Mouse (Mus musculus) adrenal gland, adult 10 weeks (tissue): Measurements from ENCODE around the gene Coro1c. TPM values are rescaled to one million over a fixed set of nuclear protein-coding genes. Genes with fewer than 3 reads are reported as not detected.

Experiments used
- polyA plus RNA-seq: library from polyadenylated mRNA; stranded (reverse); fragments of 350-450 nt; fragmentation: Illumina TruSeq; extraction: RNeasy Lipid Tissue Mini Kit (QIAGEN cat#74804); gene quantifications from one replicate; pipeline ENCODE4 v1.2.3, GENCODE M21; 2014; ENCODE audit warnings: low read depth, low replicate concordance

Coro1c gene
- polyA plus RNA-seq, result 15.9 TPM

GRCm38 (mm10) chr5:113908592-113909441 lies at the start of gene Coro1c:
Gene Coro1c, minus strand, starts transcription at chr5:113908758.

GRCm38 (mm10) chr5:113832490-113832901 lies 76.1 kb downstream of the Coro1c start, which contains the start of gene Selplg:
Gene Selplg, minus strand, starts transcription at chr5:113832644.

GRCm38 (mm10) chr5:113800280-113800679 lies 108.3 kb downstream of the Coro1c start, which contains the start of gene Tmem119:
Gene Tmem119, minus strand, starts transcription at chr5:113800516.

Other genes starting within 250 kb of the Coro1c start
- gene 1700069L16Rik, start 184.0 kb downstream of the Coro1c start, polyA plus RNA-seq, result not detected
- 7.2 TPM for gene Ficd, start 173.0 kb downstream of the Coro1c start, polyA plus RNA-seq
- gene Sart3, start 136.2 kb downstream of the Coro1c start, polyA plus RNA-seq, result 2.0 TPM
- 165 TPM for gene Iscu, start 136.0 kb downstream of the Coro1c start, polyA plus RNA-seq
- 0.41 TPM for gene Tmem119, start 108.2 kb downstream of the Coro1c start, polyA plus RNA-seq
- not detected for gene Selplg, start 76.1 kb downstream of the Coro1c start, polyA plus RNA-seq
- gene Ssh1, start 85.1 kb upstream of the Coro1c start, polyA plus RNA-seq, result 1.6 TPM
- gene Dao, start 94.9 kb upstream of the Coro1c start, polyA plus RNA-seq, result not detected
- gene Usp30, start 156.7 kb upstream of the Coro1c start, polyA plus RNA-seq, result 4.2 TPM
- gene Svop, start 182.8 kb upstream of the Coro1c start, polyA plus RNA-seq, result not detected
- gene Alkbh2, start 219.5 kb upstream of the Coro1c start, polyA plus RNA-seq, result not detected
- 0.41 TPM for gene Ung, start 221.6 kb upstream of the Coro1c start, polyA plus RNA-seq
- 6.4 TPM for gene Acacb, start 237.8 kb upstream of the Coro1c start, polyA plus RNA-seq